Mouse (Mus musculus) kidney, adult 2 months (tissue): ENCODE results near the gene Ywhah. TPM values are rescaled to one million over a fixed set of nuclear protein-coding genes. Genes with fewer than 3 reads are reported as not detected.
"Not testable (repeated sequence)": the region's sequence is repeated elsewhere in the genome, so short reads cannot be mapped to it uniquely, and the experiment has no call there.

Experiments used
- DNase-seq: peaks from one replicate; pipeline ENCODE4 v3.0.0; 2021
- H3K27ac ChIP-seq: fragments of 200-500 bp; 2 replicates; pipeline ENCODE4 v1.5.1; 2012; ENCODE audit warnings: low read depth, low read length, control low read depth, inconsistent platforms; ENCODE audit not compliant: insufficient read depth
- H3K27me3 ChIP-seq: fragments of 200-500 bp; replicated peaks from 2 replicates; pipeline ENCODE4 v1.6.1; 2012; ENCODE audit warnings: mild to moderate bottlenecking, moderate library complexity, low read length, inconsistent platforms; ENCODE audit not compliant: control insufficient read depth, insufficient read depth
- H3K36me3 ChIP-seq: fragments of 200-500 bp; 2 replicates; pipeline ENCODE4 v1.6.1; 2012; ENCODE audit warnings: mild to moderate bottlenecking, moderate library complexity, low read length, inconsistent platforms; ENCODE audit not compliant: control insufficient read depth, insufficient read depth
- H3K4me1 ChIP-seq: fragments of 200-500 bp; 2 replicates; pipeline ENCODE4 v1.6.1; 2011; ENCODE audit warnings: low read length; ENCODE audit not compliant: control insufficient read depth, insufficient read depth
- H3K4me3 ChIP-seq: fragments of 200-500 bp; 2 replicates; pipeline ENCODE4 v1.5.1; 2011; ENCODE audit warnings: mild to moderate bottlenecking, low read depth, low read length, control low read depth; ENCODE audit not compliant: insufficient read depth
- CTCF ChIP-seq: fragments of 200-500 bp; conservative IDR thresholded peaks from 2 replicates; pipeline ENCODE4 v1.5.1; 2011; ENCODE audit warnings: low read depth, mild to moderate bottlenecking, control low read depth, low read length, moderate library complexity, mixed read lengths; ENCODE audit not compliant: insufficient read depth, insufficient read length
- POLR2A ChIP-seq: fragments of 200-500 bp; IDR thresholded peaks from one replicate; pipeline ENCODE4 v1.6.1; 2011; ENCODE audit warnings: low read depth, low read length, control low read depth
- WGBS: fragments of 180-500 bp; shearing (Covaris S2); methylation state at CpG from one replicate; pipeline ENCODE4 v1.1.7; 2018; 5-methylcytosine and 5-hydroxymethylcytosine counted together
- polyA plus RNA-seq: library from polyadenylated mRNA; depleted of rRNA; stranded (reverse); fragments of >200 nt; gene quantifications from 2 replicates; pipeline ENCODE4 v1.2.3, GENCODE M21; 2012

Ywhah gene
- polyA plus RNA-seq, 1 experiment, result 90.6 TPM

GRCm38 (mm10) chr5:33024474-33024873, 5.9 kb downstream of the Ywhah start:
- no peak overlapping the region for H3K27ac ChIP-seq
- no peaks in the 10 kb centered on the region for H3K27me3 ChIP-seq
- no peak for TF ChIP-seq POLR2A
- no peak for TF ChIP-seq CTCF
- peak; percentile 24 for DNase-seq
- H3K4me1 ChIP-seq, result peaks cover 6% of the 10 kb centered on the region; the same call in 1 of the 2 replicates
- no peaks in the 10 kb centered on the region; the same call in 1 of the 2 replicates for H3K36me3 ChIP-seq
- 24% methylated on average over 5 of the region's 5 CpGs for WGBS
- H3K4me3 ChIP-seq, result no peak overlapping the region

DNA sequence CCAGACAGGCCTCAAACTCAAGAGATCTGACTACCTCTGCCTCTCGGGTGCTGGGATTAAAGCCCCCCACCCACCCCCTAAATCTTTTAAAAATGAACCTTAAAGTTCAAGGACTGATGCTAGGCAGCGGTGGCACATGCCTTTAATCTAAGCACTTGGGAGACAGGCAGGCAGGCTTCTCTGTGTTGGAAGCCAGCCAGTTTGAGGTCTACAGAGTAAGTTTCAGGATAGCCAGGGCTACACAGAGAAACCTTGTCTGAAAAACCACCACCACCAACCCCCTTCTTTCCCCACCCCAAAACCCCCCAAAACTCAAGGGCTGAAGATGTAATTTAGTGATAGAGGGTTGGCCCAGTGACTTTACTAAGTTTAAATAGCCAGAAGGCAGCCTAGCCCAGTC, 10.0 kb downstream of the Ywhah start:
- Histone ChIP-seq H3K36me3 (no peaks in the 10 kb centered on the region; the same call in 1 of the 2 replicates), H3K4me3 (no peak overlapping the region), H3K27ac (no peak overlapping the region), H3K4me1 (peaks cover 5% of the 10 kb centered on the region; the same call in 1 of the 2 replicates), H3K27me3 (no peaks in the 10 kb centered on the region)
- TF ChIP-seq CTCF, result no peak
- TF ChIP-seq POLR2A, result no peak
- DNase-seq, result no peak
- WGBS, result 73% methylated on average over 2 of the region's 2 CpGs

GRCm38 (mm10) chr5:33030425-33031175, 12.0 kb downstream of the Ywhah start:
- no peak for DNase-seq
- TF ChIP-seq POLR2A (no peak), CTCF (no peak)
- no peaks in the 10 kb centered on the region; the same call in 1 of the 2 replicates for H3K36me3 ChIP-seq
- H3K4me1 ChIP-seq, result no peaks in the 10 kb centered on the region
- WGBS, result 69% methylated on average over 4 of the region's 4 CpGs
- H3K27me3 ChIP-seq, result no peaks in the 10 kb centered on the region
- no peak overlapping the region for H3K27ac ChIP-seq
- H3K4me3 ChIP-seq, result no peak overlapping the region

GRCm38 (mm10) chr5:33032036-33032773, 13.6 kb downstream of the Ywhah start:
- Histone ChIP-seq H3K4me3 (no peak overlapping the region), H3K27me3 (no peaks in the 10 kb centered on the region), H3K27ac (no peak overlapping the region), H3K4me1 (no peaks in the 10 kb centered on the region), H3K36me3 (no peaks in the 10 kb centered on the region; the same call in 1 of the 2 replicates)
- TF ChIP-seq POLR2A (no peak), CTCF (no peak)
- WGBS, result 91% methylated on average over 10 of the region's 10 CpGs
- DNase-seq, result no peak

- 0% methylated on average over 4 of the region's 4 CpGs for WGBS
- Histone ChIP-seq H3K27ac (no peak overlapping the region), H3K27me3 (no peaks in the 10 kb centered on the region), H3K36me3 (no peaks in the 10 kb centered on the region; the same call in 1 of the 2 replicates), H3K4me3 (no peak overlapping the region), H3K4me1 (no peaks in the 10 kb centered on the region)
- DNase-seq, result peak; percentile 78
- peak; percentile 99 for TF ChIP-seq CTCF
- TF ChIP-seq POLR2A, result no peak
Observed at GRCm38 (mm10) chr5:33033121-33033520, 14.5 kb downstream of the Ywhah start.

DNA sequence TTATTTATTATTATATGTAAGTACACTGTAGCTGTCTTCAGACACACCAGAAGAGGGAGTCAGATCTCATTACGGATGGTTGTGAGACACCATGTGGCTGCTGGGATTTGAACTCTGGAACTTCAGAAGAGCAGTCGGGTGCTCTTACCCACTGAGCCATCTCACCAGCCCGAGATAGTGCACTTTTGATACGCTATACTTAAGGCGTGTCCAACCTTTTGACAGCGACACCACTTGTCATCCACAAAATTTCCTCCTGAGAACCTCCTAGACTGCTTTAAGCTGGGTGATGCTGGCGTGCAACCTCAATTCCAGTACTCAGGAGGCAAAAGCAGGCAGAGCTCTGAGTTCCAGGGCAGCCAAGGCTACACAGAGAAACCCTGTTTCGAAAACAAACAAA, 15.0 kb downstream of the Ywhah start:
- H3K27me3 ChIP-seq, H3K4me3 ChIP-seq, H3K27ac ChIP-seq, H3K36me3 ChIP-seq, H3K4me1 ChIP-seq, DNase-seq: not testable (repeated sequence)
- 38% methylated on average over 8 of the region's 8 CpGs for WGBS

DNA sequence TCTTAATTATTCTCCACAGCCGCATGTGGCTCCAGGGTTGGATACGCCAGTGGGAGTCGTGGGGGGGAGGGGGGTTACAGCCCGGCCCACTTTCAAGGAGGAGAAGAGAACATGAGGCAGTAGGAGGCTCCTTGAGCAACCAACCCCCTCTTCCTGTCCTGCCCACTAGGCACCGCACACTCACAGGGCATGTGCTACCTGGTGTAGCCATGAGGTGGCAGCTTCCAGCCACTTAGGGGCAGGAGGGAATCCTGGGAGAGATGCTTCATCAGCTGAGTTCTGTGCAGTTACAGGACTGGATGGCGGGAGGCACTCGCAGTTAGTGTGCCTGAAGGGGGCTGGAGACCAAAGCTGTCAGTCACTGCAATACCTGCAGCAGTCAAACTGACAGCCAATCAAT, 15.5 kb downstream of the Ywhah start:
- 18% methylated on average over 7 of the region's 7 CpGs for WGBS
- Histone ChIP-seq H3K4me3 (no peak overlapping the region), H3K36me3 (no peaks in the 10 kb centered on the region), H3K4me1 (no peaks in the 10 kb centered on the region), H3K27ac (no peak overlapping the region), H3K27me3 (no peaks in the 10 kb centered on the region)
- TF ChIP-seq POLR2A, result no peak
- peak; percentile 59; the same call in 1 of the 2 replicates for TF ChIP-seq CTCF
- DNase-seq, result peak; percentile 31
